Mouse (Mus musculus): ENCODE measurements around the gene Tigit. TPM values are rescaled to one million over a fixed set of nuclear protein-coding genes. Genes with fewer than 3 reads are reported as not detected.

The Tigit gene
- polyA plus RNA-seq, 1 experiment from 2014 or later: not detected

- Histone ChIP-seq H3K4me3 (no peak overlapping the region), H3K4me1 (peaks cover 20% of the 10 kb centered on the region), H3K27ac (no peak overlapping the region), H3K9me3 (peaks cover 8% of the 10 kb centered on the region; the same call in 1 of the 2 replicates), H3K27me3 (replicated peaks) (no peaks in the 10 kb centered on the region), H3K36me3 (peaks cover 45% of the 10 kb centered on the region), H3K9ac (no peak overlapping the region), H3K4me2 (replicated peaks) (no peak overlapping the region)
- no peak for ATAC-seq (ENCODE audit: low FRiP score, low read depth)
These were observed 56.9 kb downstream of the Tigit start for GRCm38 (mm10) chr16:43607086-43607485.

GRCm38 (mm10) chr16:43604399-43605013, 59.4 kb downstream of the Tigit start:
- H3K9me3 ChIP-seq: peaks cover 8% of the 10 kb centered on the region; the same call in 1 of the 2 replicates
- 25% methylated on average over 4 of the region's 4 CpGs for WGBS
- peaks cover 20% of the 10 kb centered on the region for H3K4me1 ChIP-seq
- no peak overlapping the region for H3K9ac ChIP-seq
- H3K4me3 ChIP-seq: no peak overlapping the region
- H3K4me2 ChIP-seq (replicated peaks): no peak overlapping the region
- H3K27ac ChIP-seq: no peak overlapping the region
- peak; percentile 54 for ATAC-seq (ENCODE audit: low FRiP score, low read depth)
- H3K36me3 ChIP-seq: peaks cover 34% of the 10 kb centered on the region
- H3K27me3 ChIP-seq (replicated peaks): no peaks in the 10 kb centered on the region

GRCm38 (mm10) chr16:43603591-43604141, 60.3 kb downstream of the Tigit start:
- peak; percentile 91 for ATAC-seq (ENCODE audit: low FRiP score, low read depth)
- Histone ChIP-seq H3K9me3 (peaks cover 8% of the 10 kb centered on the region; the same call in 1 of the 2 replicates), H3K36me3 (peaks cover 25% of the 10 kb centered on the region), H3K9ac (no peak overlapping the region), H3K4me1 (peaks cover 20% of the 10 kb centered on the region), H3K27me3 (replicated peaks) (no peaks in the 10 kb centered on the region), H3K4me2 (replicated peaks) (0 out of 2 replicates have a peak overlapping the region, but pooled peaks have one; percentile 18), H3K27ac (no peak overlapping the region), H3K4me3 (no peak overlapping the region)
- 2% methylated on average over 9 of the region's 9 CpGs for WGBS

- H3K27me3 ChIP-seq (replicated peaks): no peaks in the 10 kb centered on the region
- H3K4me2 ChIP-seq (replicated peaks): no peak overlapping the region
- H3K4me1 ChIP-seq: peaks cover 20% of the 10 kb centered on the region
- peaks cover 6% of the 10 kb centered on the region; the same call in 1 of the 2 replicates for H3K9me3 ChIP-seq
- H3K27ac ChIP-seq: no peak overlapping the region
- no peak overlapping the region for H3K9ac ChIP-seq
- no peak for ATAC-seq (ENCODE audit: low FRiP score, low read depth)
- peaks cover 17% of the 10 kb centered on the region for H3K36me3 ChIP-seq
- no peak overlapping the region for H3K4me3 ChIP-seq
- 81% methylated on average over 4 of the region's 4 CpGs for WGBS
These were observed 61.4 kb downstream of the Tigit start for GRCm38 (mm10) chr16:43602573-43602972.

GRCm38 (mm10) chr16:43599707-43600106, 64.2 kb downstream of the Tigit start:
- H3K9ac ChIP-seq: no peak overlapping the region
- H3K4me2 ChIP-seq (replicated peaks): no peak overlapping the region
- no peak overlapping the region for H3K27ac ChIP-seq
- H3K27me3 ChIP-seq (replicated peaks): no peaks in the 10 kb centered on the region
- no peak overlapping the region for H3K4me3 ChIP-seq
- 87% methylated on average over 2 of the region's 2 CpGs for WGBS
- peaks cover 15% of the 10 kb centered on the region for H3K4me1 ChIP-seq
- no peak for ATAC-seq (ENCODE audit: low FRiP score, low read depth)
- H3K36me3 ChIP-seq: peaks cover 10% of the 10 kb centered on the region; the same call in 1 of the 2 replicates
- no peaks in the 10 kb centered on the region for H3K9me3 ChIP-seq

MicroRNA genes within 50 kb of the gene (microRNA counts, 519-probe panel; counts per million panel counts)
- microRNA mmu-miR-568: 342 counts per million, percentile 67 among the panel's probes with 10 or more counts

Small RNAs within 50 kb of the gene (microRNA-seq; reads per million reads assigned to microRNA genes)
- gene Mir568: not detected

Other genes starting within 250 kb of the Tigit start
- gene Drd3, start 89.9 kb upstream of the Tigit start, polyA plus RNA-seq (2016; fragmentation: Nextera tagmentation; extraction: Ambion mirVana): not detected in 2 replicates
- gene Ccdc191, start 225.7 kb upstream of the Tigit start, polyA plus RNA-seq (2016; fragmentation: Nextera tagmentation; extraction: Ambion mirVana): 11.3 and 14.1 TPM in 2 replicates

All from neural tube, embryonic 12.5 days (tissue).